ENCODE assay signal across 25 mouse cellular contexts in the genomic region with DNA sequence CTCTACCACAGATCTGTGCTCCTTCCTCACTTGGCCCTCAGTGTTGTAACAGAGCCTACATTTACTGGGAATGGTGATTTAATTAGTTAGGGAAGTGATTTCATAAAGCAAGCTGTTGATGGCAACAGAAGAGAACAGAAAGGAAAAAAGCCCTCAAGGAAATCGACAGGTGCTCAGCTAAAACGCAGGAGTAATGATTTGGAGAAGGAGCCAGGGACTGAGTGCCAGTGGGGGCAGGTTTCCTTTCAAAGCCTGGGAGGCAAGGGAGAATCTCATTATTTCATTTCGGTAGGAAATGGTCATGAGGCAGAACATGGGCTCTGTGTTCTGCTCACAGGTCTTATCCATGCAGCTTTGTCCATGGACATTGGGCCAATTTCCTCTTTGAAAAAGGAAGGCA.
DNase-seq lines count a peak whose midpoint lies in the region; ATAC-seq lines count a peak whose summit lies in the region.
"Had no signal": no experiment of that assay in that cellular context is flagged by ENCODE, and none has a peak within 500 bp of the region (broad histone marks: within the 10 kb centered on the region; RNA-seq: fewer than 3 reads in every experiment).

No protein-coding gene starts in this region.

- no peaks in the 10 kb centered on the region for H3K4me1 ChIP-seq in midbrain, embryonic 11.5 days (ENCODE audit: control insufficient read depth, insufficient read depth, low read length)
- H3K4me1 ChIP-seq in midbrain, embryonic 16.5 days (ENCODE audit: control insufficient read depth, insufficient read depth, low read length) = peaks cover 2% of the 10 kb centered on the region; the same call in 1 of the 2 replicates
- no peaks in the 10 kb centered on the region for H3K4me1 ChIP-seq in forebrain, embryonic 11.5 days (replicated peaks; ENCODE audit: control insufficient read depth, insufficient read depth, low read length)
- no peaks in the 10 kb centered on the region for H3K4me1 ChIP-seq in forebrain, embryonic 10.5 days
- H3K4me1 ChIP-seq: midbrain, embryonic 15.5 days; stomach, embryonic 15.5 days had no signal

- peak; percentile 19 to 42 for DNase-seq in adrenal gland, adult (ENCODE audit: inconsistent age in 2 of 2, low spot score in 1 of 2)
- no peak for DNase-seq in adrenal gland, adult 2 months
- peak; percentile 19 for DNase-seq in heart, adult 11 months
- DNase-seq in heart, adult 8-10 months (ENCODE audit: low spot score) = no peak
- peak; percentile 19 for DNase-seq in midbrain, embryonic 11.5 days (ENCODE audit: low spot score, missing footprints)
- no peak for DNase-seq in forebrain, embryonic 11.5 days (ENCODE audit: low spot score)
- no peak for DNase-seq in forebrain, embryonic 10.5 days (ENCODE audit: extremely low spot score, low spot score)
- DNase-seq: adrenal gland, postnatal 36 days; gastrocnemius, postnatal 10 days; heart, postnatal 4 days; kidney, adult 18-20 months; kidney, postnatal 36 days; layer of hippocampus, postnatal 36 days; liver; lung, embryonic 14.5 days; lung, postnatal 14 days; right cerebral cortex, postnatal 25 days had no signal

- no peak overlapping the region for H3K27ac ChIP-seq in midbrain, embryonic 11.5 days (ENCODE audit: low read depth, low read length)
- H3K27ac ChIP-seq in midbrain, embryonic 16.5 days (ENCODE audit: low read length) = no peak overlapping the region
- H3K27ac ChIP-seq in forebrain, embryonic 11.5 days (ENCODE audit: low read depth, low read length) = no peak overlapping the region
- H3K27ac ChIP-seq in forebrain, embryonic 10.5 days = no peak overlapping the region
- H3K27ac ChIP-seq: forebrain, embryonic 15.5 days; hindbrain, embryonic 14.5 days; liver, embryonic 14.5 days; midbrain, embryonic 15.5 days; stomach, embryonic 15.5 days had no signal

- no peak overlapping the region for H3K4me3 ChIP-seq in midbrain, embryonic 11.5 days (ENCODE audit: low read depth, low read length)
- no peak overlapping the region for H3K4me3 ChIP-seq in midbrain, embryonic 16.5 days (ENCODE audit: low read depth, low read length)
- H3K4me3 ChIP-seq in forebrain, embryonic 11.5 days (ENCODE audit: low read depth, low read length) = no peak overlapping the region
- H3K4me3 ChIP-seq in forebrain, embryonic 10.5 days = no peak overlapping the region
- H3K4me3 ChIP-seq: forebrain, embryonic 15.5 days; heart, embryonic 12.5 days; midbrain, embryonic 15.5 days; stomach, embryonic 15.5 days had no signal

- no peak for ATAC-seq in midbrain, embryonic 11.5 days (ENCODE audit: low FRiP score)
- no peak for ATAC-seq in midbrain, embryonic 16.5 days
- no peak for ATAC-seq in forebrain, embryonic 11.5 days (replicated peaks; ENCODE audit: low FRiP score)
- ATAC-seq: forebrain, embryonic 15.5 days; midbrain, embryonic 15.5 days had no signal

- no peaks in the 10 kb centered on the region for H3K9me3 ChIP-seq in midbrain, embryonic 11.5 days (ENCODE audit: control insufficient read depth, low read length)
- H3K9me3 ChIP-seq in midbrain, embryonic 16.5 days (replicated peaks; ENCODE audit: control insufficient read depth, low read length, poor library complexity, severe bottlenecking) = no peaks in the 10 kb centered on the region
- no peaks in the 10 kb centered on the region for H3K9me3 ChIP-seq in forebrain, embryonic 11.5 days (ENCODE audit: control insufficient read depth, low read length)
- H3K9me3 ChIP-seq in forebrain, embryonic 10.5 days = no peaks in the 10 kb centered on the region
- H3K9me3 ChIP-seq: forebrain, embryonic 15.5 days; heart, embryonic 12.5 days; midbrain, embryonic 15.5 days; stomach, embryonic 15.5 days had no signal

- no peaks in the 10 kb centered on the region for H3K27me3 ChIP-seq in midbrain, embryonic 11.5 days (ENCODE audit: control insufficient read depth, insufficient read depth, low read length)
- H3K27me3 ChIP-seq in midbrain, embryonic 16.5 days (ENCODE audit: control insufficient read depth, insufficient read depth, low read depth, low read length) = no peaks in the 10 kb centered on the region
- no peaks in the 10 kb centered on the region for H3K27me3 ChIP-seq in forebrain, embryonic 11.5 days (ENCODE audit: control insufficient read depth, insufficient read depth, low read length)
- H3K27me3 ChIP-seq in forebrain, embryonic 10.5 days (ENCODE audit: poor library complexity, severe bottlenecking) = no peaks in the 10 kb centered on the region
- H3K27me3 ChIP-seq: CH12.LX; forebrain, embryonic 15.5 days; heart, embryonic 12.5 days; midbrain, embryonic 15.5 days; stomach, embryonic 15.5 days had no signal

- no peak overlapping the region for H3K4me2 ChIP-seq in midbrain, embryonic 11.5 days
- H3K4me2 ChIP-seq in midbrain, embryonic 16.5 days (ENCODE audit: low read length) = no peak overlapping the region
- H3K4me2 ChIP-seq in forebrain, embryonic 11.5 days (ENCODE audit: low read depth, low read length, severe bottlenecking) = no peak overlapping the region
- H3K4me2 ChIP-seq: forebrain, embryonic 15.5 days; heart, embryonic 12.5 days; hindbrain, embryonic 14.5 days; lung, embryonic 14.5 days; midbrain, embryonic 15.5 days; stomach, embryonic 15.5 days had no signal

- no peak overlapping the region for H3K9ac ChIP-seq in midbrain, embryonic 11.5 days (ENCODE audit: low read length)
- H3K9ac ChIP-seq in midbrain, embryonic 16.5 days (ENCODE audit: low read depth, low read length) = no peak overlapping the region
- H3K9ac ChIP-seq in forebrain, embryonic 11.5 days (ENCODE audit: low read length) = no peak overlapping the region
- H3K9ac ChIP-seq: forebrain, embryonic 15.5 days; heart, embryonic 12.5 days; hindbrain, embryonic 14.5 days; liver, embryonic 14.5 days; lung, embryonic 14.5 days; midbrain, embryonic 15.5 days; stomach, embryonic 15.5 days had no signal

- WGBS in midbrain, embryonic 11.5 days = 87% methylated on average over 3 of the region's 3 CpGs
- WGBS in midbrain, embryonic 16.5 days = 69% methylated on average over 3 of the region's 3 CpGs
- 78% methylated on average over 3 of the region's 3 CpGs for WGBS in forebrain, embryonic 11.5 days
- 80% methylated on average over 3 of the region's 3 CpGs for WGBS in forebrain, embryonic 10.5 days

- H3K36me3 ChIP-seq in midbrain, embryonic 11.5 days (ENCODE audit: control insufficient read depth, insufficient read depth, low read length) = no peaks in the 10 kb centered on the region
- H3K36me3 ChIP-seq in midbrain, embryonic 16.5 days (ENCODE audit: control insufficient read depth, insufficient read depth, low read length) = no peaks in the 10 kb centered on the region
- no peaks in the 10 kb centered on the region for H3K36me3 ChIP-seq in forebrain, embryonic 11.5 days (ENCODE audit: control insufficient read depth, insufficient read depth, low read length)
- no peaks in the 10 kb centered on the region for H3K36me3 ChIP-seq in forebrain, embryonic 10.5 days (replicated peaks)
- H3K36me3 ChIP-seq: forebrain, embryonic 15.5 days; heart, embryonic 12.5 days; midbrain, embryonic 15.5 days; stomach, embryonic 15.5 days had no signal

Comparison
In these comparisons a context has a peak if more than half of its experiments do, and no peak if none do; other contexts are left out.
1. DNase-seq: peak in adrenal gland, adult (2 of 2), heart, adult 11 months (single experiment) and midbrain, embryonic 11.5 days (single experiment); none in adrenal gland, adult 2 months (single experiment), heart, adult 8-10 months (single experiment), forebrain, embryonic 11.5 days (single experiment) and forebrain, embryonic 10.5 days (single experiment).